Mouse (Mus musculus) bone marrow, adult 2 months (tissue): Measurements from ENCODE around the gene Sh2d5.

Source experiments
- CTCF ChIP-seq: fragments of 200-500 bp; IDR thresholded peaks from 2 replicates; pipeline ENCODE4 v1.5.1; 2011; ENCODE audit warnings: low read length, control low read depth; ENCODE audit not compliant: control insufficient read depth, insufficient read depth
- POLR2A ChIP-seq: fragments of 200-500 bp; IDR thresholded peaks from 2 replicates; pipeline ENCODE4 v1.6.1; 2011; ENCODE audit warnings: low read depth, mild to moderate bottlenecking, control low read depth, low read length, borderline replicate concordance; ENCODE audit not compliant: control insufficient read depth

- no peak for TF ChIP-seq CTCF
- no peak for TF ChIP-seq POLR2A
Observed at GRCm38 (mm10) chr4:138293949-138294550, 43.8 kb downstream of the Sh2d5 start.
